Mouse (Mus musculus): ENCODE results near the gene B4galt1. TPM values are rescaled to one million over a fixed set of nuclear protein-coding genes. Genes with fewer than 3 reads are reported as not detected.

B4galt1 gene
- polyA plus RNA-seq, 1 experiment from 2014 or later: 8.3 TPM

GRCm38 (mm10) chr4:40781797-40782495, 71.9 kb downstream of the B4galt1 start:
- Histone ChIP-seq H3K4me1 (replicated peaks) (no peaks in the 10 kb centered on the region), H3K27me3 (no peaks in the 10 kb centered on the region), H3K27ac (no peak overlapping the region), H3K9me3 (no peaks in the 10 kb centered on the region), H3K36me3 (no peaks in the 10 kb centered on the region), H3K4me3 (replicated peaks) (no peak overlapping the region), H3K9ac (replicated peaks) (no peak overlapping the region), H3K4me2 (replicated peaks) (no peak overlapping the region)
- no peak for ATAC-seq
- WGBS: 81% methylated on average over 8 of the region's 8 CpGs

- no peak overlapping the region for H3K27ac ChIP-seq
- H3K9me3 ChIP-seq: no peaks in the 10 kb centered on the region
- no peak overlapping the region for H3K9ac ChIP-seq (replicated peaks)
- no peak overlapping the region for H3K4me2 ChIP-seq (replicated peaks)
- no peaks in the 10 kb centered on the region for H3K4me1 ChIP-seq (replicated peaks)
- no peak for ATAC-seq
- no peak overlapping the region for H3K4me3 ChIP-seq (replicated peaks)
- H3K27me3 ChIP-seq: no peaks in the 10 kb centered on the region
- 48% methylated on average over 3 of the region's 3 CpGs for WGBS
- no peaks in the 10 kb centered on the region for H3K36me3 ChIP-seq
Observed at GRCm38 (mm10) chr4:40781143-40781542, 72.7 kb downstream of the B4galt1 start.

- H3K4me1 ChIP-seq (replicated peaks): peaks cover 11% of the 10 kb centered on the region
- H3K9ac ChIP-seq (replicated peaks): no peak overlapping the region
- no peak for ATAC-seq
- no peak overlapping the region for H3K4me2 ChIP-seq (replicated peaks)
- H3K27me3 ChIP-seq: peaks cover 3% of the 10 kb centered on the region; the same call in 1 of the 2 replicates
- H3K36me3 ChIP-seq: no peaks in the 10 kb centered on the region
- H3K27ac ChIP-seq: no peak overlapping the region
- H3K4me3 ChIP-seq (replicated peaks): no peak overlapping the region
- 85% methylated on average over 6 of the region's 6 CpGs for WGBS
- no peaks in the 10 kb centered on the region for H3K9me3 ChIP-seq
Observed at GRCm38 (mm10) chr4:40778656-40779055, 75.1 kb downstream of the B4galt1 start.

GRCm38 (mm10) chr4:40777116-40777515, 76.7 kb downstream of the B4galt1 start:
- Histone ChIP-seq H3K4me3 (replicated peaks) (no peak overlapping the region), H3K27me3 (peaks cover 3% of the 10 kb centered on the region; the same call in 1 of the 2 replicates), H3K27ac (no peak overlapping the region), H3K36me3 (no peaks in the 10 kb centered on the region), H3K9ac (replicated peaks) (no peak overlapping the region), H3K9me3 (no peaks in the 10 kb centered on the region), H3K4me1 (replicated peaks) (peaks cover 13% of the 10 kb centered on the region), H3K4me2 (replicated peaks) (no peak overlapping the region)
- no peak for ATAC-seq
- WGBS: 12% methylated on average over 2 of the region's 2 CpGs

- Histone ChIP-seq H3K4me1 (replicated peaks) (peaks cover 13% of the 10 kb centered on the region), H3K9me3 (no peaks in the 10 kb centered on the region), H3K9ac (replicated peaks) (no peak overlapping the region), H3K36me3 (no peaks in the 10 kb centered on the region), H3K4me2 (replicated peaks) (no peak overlapping the region), H3K27me3 (peaks cover 3% of the 10 kb centered on the region; the same call in 1 of the 2 replicates), H3K4me3 (replicated peaks) (no peak overlapping the region), H3K27ac (no peak overlapping the region)
- ATAC-seq: no peak
- WGBS: 82% methylated on average over 4 of the region's 4 CpGs
Observed at GRCm38 (mm10) chr4:40776416-40776815, 77.4 kb downstream of the B4galt1 start.

GRCm38 (mm10) chr4:40774279-40775259, 79.2 kb downstream of the B4galt1 start:
- 18% methylated on average over 12 of the region's 12 CpGs for WGBS
- peak; percentile 65 for ATAC-seq
- H3K36me3 ChIP-seq: no peaks in the 10 kb centered on the region
- H3K4me2 ChIP-seq (replicated peaks): peak overlapping the region; percentile 36
- H3K27me3 ChIP-seq: peaks cover 3% of the 10 kb centered on the region; the same call in 1 of the 2 replicates
- peaks cover 13% of the 10 kb centered on the region for H3K4me1 ChIP-seq (replicated peaks)
- H3K9ac ChIP-seq (replicated peaks): peak overlapping the region; percentile 28; the same call in 1 of the 2 replicates
- H3K27ac ChIP-seq: no peak overlapping the region
- no peaks in the 10 kb centered on the region for H3K9me3 ChIP-seq
- no peak overlapping the region for H3K4me3 ChIP-seq (replicated peaks)

GRCm38 (mm10) chr4:40759876-40760275, 93.9 kb downstream of the B4galt1 start:
- H3K9ac ChIP-seq (replicated peaks): no peak overlapping the region
- H3K27me3 ChIP-seq: peaks cover 15% of the 10 kb centered on the region
- WGBS: 58% methylated on average over 5 of the region's 5 CpGs
- no peak overlapping the region for H3K4me3 ChIP-seq (replicated peaks)
- no peaks in the 10 kb centered on the region for H3K9me3 ChIP-seq
- peaks cover 10% of the 10 kb centered on the region for H3K36me3 ChIP-seq
- peaks cover 10% of the 10 kb centered on the region for H3K4me1 ChIP-seq (replicated peaks)
- ATAC-seq: no peak
- no peak overlapping the region for H3K27ac ChIP-seq
- H3K4me2 ChIP-seq (replicated peaks): no peak overlapping the region

- Histone ChIP-seq H3K9me3 (no peaks in the 10 kb centered on the region), H3K9ac (replicated peaks) (peak within 1 kb of the TSS; percentile 89), H3K36me3 (peaks cover 29% of the 10 kb centered on the region), H3K27ac (peak within 1 kb of the TSS; percentile 65), H3K27me3 (peaks cover 15% of the 10 kb centered on the region), H3K4me3 (replicated peaks) (peak within 1 kb of the TSS; percentile 98), H3K4me1 (replicated peaks) (peaks cover 10% of the 10 kb centered on the region), H3K4me2 (replicated peaks) (peak within 1 kb of the TSS; percentile 93)
- ATAC-seq: peak; percentile 99
- under 1% methylated on average over 40 of the region's 40 CpGs for WGBS
Observed at GRCm38 (mm10) chr4:40757780-40758420, 95.9 kb downstream of the B4galt1 start, which contains the start of gene Smu1. Gene Smu1 (minus strand): TSS chr4:40757923.

- H3K4me1 ChIP-seq (replicated peaks): peaks cover 10% of the 10 kb centered on the region
- ATAC-seq: peak; percentile 86
- peak overlapping the region; percentile 93 for H3K4me2 ChIP-seq (replicated peaks)
- under 1% methylated on average over 39 of the region's 39 CpGs for WGBS
- peaks cover 35% of the 10 kb centered on the region for H3K36me3 ChIP-seq
- H3K4me3 ChIP-seq (replicated peaks): peak overlapping the region; percentile 98
- peak overlapping the region; percentile 89 for H3K9ac ChIP-seq (replicated peaks)
- H3K9me3 ChIP-seq: no peaks in the 10 kb centered on the region
- H3K27me3 ChIP-seq: peaks cover 15% of the 10 kb centered on the region
- peak overlapping the region; percentile 65 for H3K27ac ChIP-seq
Observed at GRCm38 (mm10) chr4:40757157-40757779, 96.5 kb downstream of the B4galt1 start.

Data from midbrain, embryonic 13.5 days (tissue).